Mouse (Mus musculus): ENCODE measurements at regions not wholly inside any gene's neighbourhood (a gene's known extent, or its start where the extent isn't known, plus 50 kb on each side); places are given as distances from the start of the nearest gene placed in this dataset.

DNA sequence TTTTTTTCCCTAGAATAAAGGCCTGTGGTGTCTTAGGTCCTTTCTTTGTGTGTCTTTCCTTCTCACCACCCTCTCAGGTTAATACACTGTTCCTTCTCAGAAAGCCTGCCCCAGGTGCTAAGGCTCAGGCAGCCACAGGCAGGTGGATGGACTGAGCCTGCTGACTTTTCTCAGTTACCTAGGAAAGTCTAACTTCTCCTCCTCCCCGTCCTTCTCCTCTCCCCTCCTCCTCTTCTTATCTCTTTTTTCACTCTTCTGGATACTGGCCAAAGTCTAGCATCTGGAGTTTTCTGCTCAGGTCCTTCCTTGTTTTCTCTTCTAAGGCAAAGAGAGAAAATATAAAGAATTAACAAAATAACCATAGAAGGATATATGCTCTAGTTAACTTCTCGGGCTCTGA is 260.5 kb downstream of the Dad1 start:
- DNase-seq (ENCODE audit: low spot score): no peak

DNA sequence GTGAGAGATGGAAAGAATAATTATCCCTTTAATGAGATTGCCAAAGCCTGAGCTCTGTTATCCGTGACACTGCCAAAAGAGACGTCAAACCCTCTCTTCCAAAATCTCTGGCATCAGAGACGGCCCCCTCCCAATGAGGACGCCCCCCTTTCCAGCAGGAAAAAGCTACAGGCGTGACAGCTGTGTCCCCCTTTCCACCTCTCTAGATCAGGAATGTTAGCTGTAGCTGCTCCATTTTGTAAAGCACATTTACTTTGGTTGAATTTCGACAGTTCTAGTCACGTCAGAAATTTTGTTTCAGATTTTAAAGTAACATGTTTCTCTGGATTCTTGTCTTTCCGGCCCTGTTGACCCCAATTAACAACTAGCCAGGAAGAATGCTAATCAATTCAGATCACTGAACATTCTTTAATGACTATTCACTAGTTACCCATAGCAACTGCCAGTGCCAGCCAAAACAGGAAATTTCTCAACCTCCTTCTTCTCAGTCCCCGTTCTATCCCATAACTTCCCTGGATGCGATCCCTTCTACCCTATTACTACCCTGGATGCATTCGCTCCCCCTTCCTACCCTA is 261.1 kb downstream of the Dad1 start:
- no peak for DNase-seq (ENCODE audit: low spot score)

- DNase-seq (ENCODE audit: low spot score): peak; percentile 3
Observed at GRCm38 (mm10) chr14:53991390-53991789, 262.5 kb downstream of the Dad1 start.

DNA sequence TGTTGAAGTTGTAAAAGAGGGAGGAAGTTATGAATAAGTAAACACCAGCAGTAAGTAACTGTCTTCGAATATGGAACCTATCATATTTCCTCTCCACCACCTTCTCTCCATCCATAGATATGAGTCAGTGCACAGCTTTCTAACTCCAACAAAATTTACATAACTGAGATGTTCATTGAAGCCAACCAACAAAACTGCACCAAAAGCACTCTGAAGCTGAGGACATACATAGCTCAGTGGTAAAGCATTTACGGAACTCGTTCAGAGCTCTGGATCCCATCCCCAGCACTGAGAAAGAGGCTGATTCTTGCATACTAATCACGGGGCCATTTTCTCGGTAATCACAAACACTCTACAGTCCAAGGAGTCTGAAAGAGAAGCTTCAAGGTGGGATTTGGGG is 273.1 kb downstream of the Dad1 start:
- DNase-seq (ENCODE audit: low spot score): no peak

DNA sequence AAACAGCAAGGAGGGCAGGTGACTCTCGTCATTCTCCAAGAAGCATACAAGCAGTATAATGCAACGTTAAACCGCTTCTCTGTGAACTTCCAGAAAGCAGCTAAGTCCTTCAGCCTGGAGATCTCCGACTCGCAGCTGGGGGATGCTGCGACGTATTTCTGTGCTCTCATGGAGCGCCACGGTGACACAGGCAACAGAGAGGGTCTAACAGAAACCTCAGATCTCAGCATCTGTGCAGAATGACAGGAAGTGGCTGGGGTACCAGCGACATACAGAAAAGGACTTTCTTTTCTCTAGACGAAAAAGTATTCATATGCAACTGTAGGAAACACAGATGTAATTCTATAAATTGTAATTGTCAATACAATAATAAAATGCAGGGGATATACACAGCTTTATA is 292.5 kb downstream of the Dad1 start:
- DNase-seq (ENCODE audit: low spot score): peak; percentile 13

GRCm38 (mm10) chr14:53960779-53961178 is 293.1 kb downstream of the Dad1 start:
- DNase-seq (ENCODE audit: low spot score): peak; percentile 43

DNA sequence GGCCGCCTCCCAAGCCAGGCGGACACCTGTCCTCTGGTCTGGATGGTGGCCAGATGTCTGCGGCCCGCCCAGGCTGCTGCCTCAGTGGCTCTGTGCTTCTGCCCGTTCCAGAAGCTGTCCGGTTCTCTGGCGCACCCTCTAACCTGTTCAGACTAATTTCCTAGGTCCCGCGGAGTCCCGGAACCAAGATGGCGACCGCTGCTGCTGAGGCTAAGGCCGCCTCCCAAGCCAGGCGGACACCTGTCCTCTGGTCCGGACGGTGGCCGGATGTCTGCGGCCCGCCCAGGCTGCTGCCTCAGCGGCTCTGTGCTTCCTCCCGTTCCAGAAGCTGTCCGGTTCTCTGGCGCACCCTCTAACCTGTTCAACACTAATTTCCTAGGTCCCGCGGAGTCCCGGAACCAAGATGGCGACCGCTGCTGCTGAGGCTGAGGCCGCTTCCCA is 318.1 kb downstream of the Dad1 start:
- peak; percentile 59 for DNase-seq (ENCODE audit: low spot score)

- DNase-seq (ENCODE audit: low spot score): peak; percentile 49
Observed at GRCm38 (mm10) chr14:53935336-53935735, 318.6 kb downstream of the Dad1 start.

DNA sequence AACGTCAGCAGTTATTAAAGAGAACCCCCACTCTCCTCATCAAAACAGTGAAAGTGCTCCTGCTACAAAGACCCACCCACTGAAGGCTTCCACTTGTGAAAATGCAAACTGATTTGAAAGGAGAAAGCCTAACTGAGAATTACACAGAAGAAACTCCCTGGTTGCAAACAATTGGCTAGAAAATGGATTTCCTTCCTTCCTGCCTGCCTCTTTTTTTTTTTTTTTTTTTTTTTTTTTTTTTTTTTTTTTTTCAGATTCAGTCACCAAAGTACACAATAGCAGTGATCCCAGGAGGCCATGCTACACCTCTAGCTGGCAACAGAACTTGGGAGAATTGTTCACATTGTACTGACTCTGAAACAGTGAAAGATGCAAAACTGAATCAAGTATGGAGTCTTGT is 343.0 kb downstream of the Dad1 start:
- no peak for DNase-seq (ENCODE audit: low spot score)

- DNase-seq (ENCODE audit: low spot score): no peak
Observed at GRCm38 (mm10) chr14:53904578-53904977, 349.3 kb downstream of the Dad1 start.

GRCm38 (mm10) chr14:53901103-53901502 is 352.8 kb downstream of the Dad1 start:
- no peak for DNase-seq (ENCODE audit: low spot score)

- DNase-seq (ENCODE audit: low spot score): peak; percentile 2
Observed at GRCm38 (mm10) chr14:53881304-53881703, 372.6 kb downstream of the Dad1 start.

- no peak for DNase-seq (ENCODE audit: low spot score)
Observed at GRCm38 (mm10) chr14:53876581-53876980, 377.3 kb downstream of the Dad1 start.

DNA sequence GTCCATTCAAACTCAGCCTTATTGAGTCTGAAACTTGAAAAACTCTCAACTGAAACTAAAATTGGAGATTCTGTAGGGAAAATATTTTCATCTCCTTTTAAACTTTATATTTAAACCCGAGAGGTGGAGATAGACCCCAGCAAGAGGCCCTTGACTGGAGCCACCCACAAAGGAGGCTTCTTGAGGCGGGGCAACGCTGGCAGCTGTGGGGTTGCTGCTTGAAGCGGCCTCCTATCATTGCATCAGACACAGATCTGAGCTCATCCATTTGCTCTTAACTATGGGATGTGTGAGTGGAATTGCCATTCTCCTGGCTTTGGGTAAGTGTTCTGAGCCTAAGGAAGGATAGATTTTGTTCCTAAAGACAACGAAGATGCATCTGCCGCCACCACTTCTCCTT is 378.2 kb downstream of the Dad1 start:
- no peak for DNase-seq (ENCODE audit: low spot score)

DNA sequence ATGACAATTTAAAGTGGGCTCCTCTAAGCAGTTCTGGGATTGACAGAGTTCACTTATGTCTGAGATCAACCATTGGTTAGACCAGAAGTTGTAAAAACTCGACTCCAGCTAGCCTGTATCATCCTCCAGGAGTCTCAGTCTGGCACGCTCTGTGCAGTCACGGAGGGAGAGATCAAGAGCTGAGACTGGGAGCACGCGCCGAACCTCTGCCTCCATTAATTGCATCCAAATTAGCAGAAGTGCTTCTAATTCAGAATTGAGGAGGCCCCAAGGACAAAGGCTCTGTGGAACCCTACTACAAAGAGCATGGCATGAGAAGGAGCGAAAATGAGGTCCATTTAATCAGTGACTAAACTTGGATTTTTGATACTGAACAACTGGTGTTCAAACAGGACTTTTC is 406.9 kb downstream of the Dad1 start:
- DNase-seq (ENCODE audit: low spot score): no peak

DNA sequence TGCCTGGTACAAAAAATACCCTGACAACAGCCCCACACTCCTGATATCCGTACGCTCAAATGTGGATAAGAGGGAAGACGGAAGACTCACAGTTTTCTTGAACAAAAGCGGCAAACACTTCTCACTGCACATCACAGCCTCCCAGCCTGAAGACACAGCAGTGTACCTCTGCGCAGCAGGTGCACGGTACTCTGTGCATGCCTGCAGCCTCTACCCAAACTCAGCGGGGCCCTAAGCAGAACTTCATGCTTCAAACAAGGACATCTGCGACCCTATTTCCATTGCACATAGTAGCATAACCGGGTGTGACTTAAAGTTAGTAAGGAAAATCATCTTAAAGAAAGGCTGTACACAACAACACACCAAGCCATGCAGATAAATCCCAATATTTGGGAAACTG is 408.3 kb downstream of the Dad1 start:
- DNase-seq (ENCODE audit: low spot score): no peak

GRCm38 (mm10) chr14:53832553-53832952 is 421.4 kb downstream of the Dad1 start:
- DNase-seq (ENCODE audit: low spot score): no peak

- DNase-seq (ENCODE audit: low spot score): no peak
Observed at GRCm38 (mm10) chr14:53831651-53832050, 422.3 kb downstream of the Dad1 start.

- DNase-seq (ENCODE audit: low spot score): no peak
Observed at GRCm38 (mm10) chr14:53830717-53831116, 423.2 kb downstream of the Dad1 start.

DNA sequence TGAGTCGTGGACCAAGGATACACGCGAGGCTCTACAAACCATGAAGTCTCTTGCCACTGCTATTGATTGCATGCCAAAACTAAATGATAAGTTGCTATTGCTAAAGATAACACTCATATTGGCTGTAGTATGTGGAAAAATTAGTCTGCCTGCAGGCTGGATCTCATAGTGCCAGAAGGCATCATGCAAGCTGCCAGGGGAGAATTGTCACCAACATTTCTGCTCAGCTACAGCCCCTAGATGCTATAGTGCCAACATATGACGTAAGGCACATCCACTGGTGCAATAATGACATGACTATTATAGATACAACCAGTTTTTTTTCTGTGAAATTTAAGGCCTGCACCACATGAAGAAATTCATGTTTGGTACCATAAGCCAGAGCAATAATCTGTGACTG is 427.1 kb downstream of the Dad1 start:
- no peak for DNase-seq (ENCODE audit: low spot score)

DNA sequence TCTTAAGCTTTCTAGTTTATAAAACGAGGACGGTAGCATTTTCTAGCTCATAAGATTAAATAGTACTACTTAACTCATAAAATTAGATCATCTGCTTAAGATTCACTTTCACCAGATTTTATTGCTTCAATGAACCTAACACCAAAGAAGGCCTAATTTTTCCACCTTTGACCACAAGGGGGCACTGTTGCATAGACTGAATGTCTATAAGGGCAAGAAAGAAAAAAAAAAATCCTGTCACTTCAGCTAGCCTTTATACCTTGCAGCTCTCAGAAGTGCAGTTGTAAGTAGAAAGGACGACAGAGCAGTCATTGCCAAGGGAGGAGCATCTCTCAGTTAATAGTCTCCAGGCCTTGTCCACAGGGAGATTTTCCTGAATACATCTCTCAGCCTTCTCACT is 447.7 kb downstream of the Dad1 start:
- peak; percentile 49 for DNase-seq (ENCODE audit: low spot score)

GRCm38 (mm10) chr14:53803698-53804620 is 449.9 kb downstream of the Dad1 start:
- DNase-seq (ENCODE audit: low spot score): peak; percentile 45

GRCm38 (mm10) chr14:53802547-53802946 is 451.4 kb downstream of the Dad1 start:
- peak; percentile 25 for DNase-seq (ENCODE audit: low spot score)
